Mouse (Mus musculus) c-Kit-positive CD71-positive TER-119-negative erythroid progenitor cells, embryonic 14.5 days (primary cell): ENCODE results near the gene Scand1.

Source experiments
- DNase-seq: peaks from one replicate; pipeline ENCODE4 v3.0.0-alpha.2; 2013; ENCODE audit warnings: low read depth

The Scand1 gene

DNA sequence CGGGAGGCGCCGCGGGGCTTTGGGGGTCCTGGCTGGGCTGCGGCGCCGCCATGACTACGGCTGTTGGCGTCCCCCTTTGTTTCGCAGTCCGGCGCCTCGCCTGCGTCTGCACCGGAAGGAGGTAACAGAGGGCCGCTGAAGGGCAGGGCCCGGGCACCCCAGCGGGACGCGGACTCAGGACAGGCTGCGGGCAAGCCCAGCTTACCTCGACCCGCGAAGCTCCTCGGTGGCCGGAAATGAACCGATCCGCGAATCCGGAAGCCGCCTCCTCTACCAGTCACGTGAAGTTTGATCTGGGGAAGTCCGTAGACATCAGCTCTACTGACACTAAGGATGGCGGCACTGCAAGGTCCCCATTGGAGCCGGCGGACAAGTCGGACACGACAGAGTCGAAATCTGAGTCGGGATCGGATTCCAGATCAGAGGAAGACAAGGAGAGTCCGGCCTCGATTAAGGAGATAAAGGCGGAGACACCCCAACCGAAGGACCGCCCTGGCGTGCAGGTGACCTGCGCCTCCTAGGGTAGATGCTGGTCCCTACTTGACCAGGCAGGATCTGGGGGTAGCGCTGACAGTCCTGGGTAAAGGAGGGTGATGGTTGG lies at the start of gene Scand1, which contains the start of gene Cnbd2:
TSS of gene Scand1 (minus strand) at position 408 of the 601 bp plus-strand sequence.
TSS of gene Cnbd2 (plus strand) at position 3 of the 601 bp plus-strand sequence.
- peak; percentile 75 for DNase-seq

GRCm38 (mm10) chr2:156356031-156356430 lies 43.5 kb upstream of the Scand1 start:
- no peak for DNase-seq

- DNase-seq: no peak
Measured at GRCm38 (mm10) chr2:156353265-156353692, 40.8 kb upstream of the Scand1 start.

- DNase-seq: no peak
Measured at GRCm38 (mm10) chr2:156352413-156353165, 40.1 kb upstream of the Scand1 start.

DNA sequence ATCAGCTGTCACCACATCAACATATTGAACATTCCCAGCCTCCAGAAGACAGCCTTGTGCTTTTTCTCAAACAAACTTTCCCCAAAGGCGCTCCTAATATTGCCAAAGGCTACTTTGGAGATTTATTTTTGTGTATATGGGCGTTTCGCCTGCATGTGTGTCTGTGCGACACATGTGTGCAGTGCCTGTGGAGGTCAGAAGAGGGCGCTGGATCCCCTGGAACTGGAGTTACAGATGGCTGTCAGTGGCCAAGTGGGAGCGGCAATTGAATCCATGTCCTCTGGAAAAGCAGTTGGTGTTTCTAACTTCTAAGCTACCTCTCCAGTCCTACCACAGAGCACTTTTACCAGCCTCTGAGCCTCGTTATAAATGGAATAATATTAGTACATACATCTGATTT lies 38.7 kb upstream of the Scand1 start:
- DNase-seq: no peak

DNA sequence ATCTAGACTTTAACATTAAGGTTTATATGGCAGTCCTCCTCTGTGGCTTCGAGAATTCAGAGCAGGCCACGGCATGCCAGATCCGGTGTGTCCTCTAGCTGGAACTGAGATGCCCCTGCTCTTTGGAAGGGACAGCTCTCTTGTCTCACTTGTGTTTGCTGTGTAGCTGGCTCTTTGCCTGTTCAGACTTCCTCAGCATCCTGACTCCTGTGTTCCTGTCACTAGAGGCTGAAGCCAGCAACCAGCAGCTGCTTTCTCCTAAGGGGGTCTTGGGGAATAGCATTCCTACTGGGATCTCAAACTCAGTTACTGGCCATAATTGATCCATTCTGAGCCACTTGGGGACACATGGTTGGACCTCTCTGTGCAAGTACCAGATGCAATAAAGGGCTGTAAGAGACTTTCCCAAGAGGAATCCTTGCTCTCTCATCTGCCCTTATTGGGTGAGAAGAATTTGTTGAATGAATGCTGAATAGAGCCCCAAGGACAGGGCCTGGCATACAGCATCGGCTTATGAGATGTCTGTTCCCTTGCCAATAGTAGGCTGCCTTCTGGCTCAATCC lies 36.9 kb upstream of the Scand1 start:
- DNase-seq: no peak

DNA sequence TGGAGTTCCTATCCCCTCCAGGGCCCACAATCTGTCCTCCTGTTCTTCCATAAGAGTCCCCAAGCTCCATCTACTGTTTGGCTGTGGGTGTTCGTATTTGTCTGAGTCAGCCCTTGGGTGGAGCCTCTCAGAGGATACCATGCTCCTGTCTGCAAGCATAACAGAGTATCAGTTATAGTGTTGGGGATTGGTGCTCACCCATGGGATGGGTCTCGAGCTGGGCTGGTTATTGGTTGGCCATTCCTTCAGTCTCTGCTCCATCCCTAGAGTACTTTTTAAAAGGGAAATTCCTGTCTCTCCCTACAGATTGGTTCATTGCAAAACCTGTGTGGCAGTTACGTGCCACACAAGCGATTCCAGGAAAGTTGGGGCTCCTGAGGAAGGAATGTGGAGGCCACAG lies 36.3 kb upstream of the Scand1 start:
- no peak for DNase-seq

- DNase-seq: no peak
Measured at GRCm38 (mm10) chr2:156344775-156345532, 32.5 kb upstream of the Scand1 start.

DNA sequence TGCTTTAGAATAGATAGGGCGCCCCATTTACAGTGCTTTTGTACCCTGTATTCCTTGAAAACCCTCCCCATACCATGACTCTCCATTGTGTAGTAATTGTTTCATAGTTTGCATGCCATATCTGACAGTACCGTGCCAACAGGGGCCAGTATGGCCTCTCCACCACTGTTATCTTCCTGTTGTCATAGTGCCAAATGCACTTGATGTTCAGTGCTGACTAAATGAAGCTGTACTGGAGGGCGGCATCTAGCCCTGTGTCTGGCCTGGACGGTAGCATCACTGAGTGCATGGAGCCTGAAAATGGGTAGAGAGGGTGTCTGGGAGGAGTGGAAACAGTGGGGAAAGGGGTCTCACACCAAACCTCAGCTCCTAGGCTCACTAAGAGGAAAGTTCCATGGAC lies 27.6 kb upstream of the Scand1 start:
- DNase-seq: no peak

GRCm38 (mm10) chr2:156331446-156331965 lies 19.0 kb upstream of the Scand1 start:
- DNase-seq: no peak

DNA sequence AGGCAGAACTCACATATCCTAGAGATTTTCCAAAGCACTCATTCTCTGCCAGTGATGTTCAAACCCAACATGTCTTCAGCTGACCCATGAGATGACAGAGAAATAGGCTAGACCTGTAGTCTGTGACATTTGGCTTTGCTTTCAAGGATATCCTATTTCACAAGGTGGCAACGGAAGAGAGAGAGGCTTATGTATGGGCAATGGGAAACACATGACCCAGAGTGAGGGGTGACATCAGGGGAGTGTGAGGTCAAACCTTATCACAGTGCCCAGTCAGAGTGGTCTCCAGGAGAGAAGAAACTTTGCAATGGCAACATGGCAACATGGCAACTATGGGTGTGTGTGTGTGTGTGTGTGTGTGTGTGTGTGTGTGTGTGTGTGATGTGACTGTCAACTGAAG lies 18.2 kb upstream of the Scand1 start:
- DNase-seq: no peak

DNA sequence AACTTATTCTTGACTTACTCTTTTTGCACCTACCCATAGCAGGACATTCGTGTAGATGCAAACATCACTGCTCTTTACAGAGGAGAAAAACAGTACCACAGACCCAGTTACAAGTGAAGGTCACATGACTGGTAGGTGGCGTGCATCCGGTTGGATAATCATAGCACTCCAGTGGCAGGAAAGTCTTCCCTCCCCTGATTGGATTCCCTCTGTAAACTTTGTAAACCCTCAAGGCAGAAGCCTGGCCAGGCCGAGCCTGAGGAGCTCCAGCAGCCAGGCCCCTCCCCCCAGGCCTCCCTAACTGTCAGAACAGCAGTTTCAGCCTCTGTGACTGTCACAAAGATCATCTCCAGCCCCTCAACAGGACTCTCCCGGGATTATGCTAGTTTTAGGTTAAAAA lies 12.2 kb upstream of the Scand1 start:
- DNase-seq: no peak

DNA sequence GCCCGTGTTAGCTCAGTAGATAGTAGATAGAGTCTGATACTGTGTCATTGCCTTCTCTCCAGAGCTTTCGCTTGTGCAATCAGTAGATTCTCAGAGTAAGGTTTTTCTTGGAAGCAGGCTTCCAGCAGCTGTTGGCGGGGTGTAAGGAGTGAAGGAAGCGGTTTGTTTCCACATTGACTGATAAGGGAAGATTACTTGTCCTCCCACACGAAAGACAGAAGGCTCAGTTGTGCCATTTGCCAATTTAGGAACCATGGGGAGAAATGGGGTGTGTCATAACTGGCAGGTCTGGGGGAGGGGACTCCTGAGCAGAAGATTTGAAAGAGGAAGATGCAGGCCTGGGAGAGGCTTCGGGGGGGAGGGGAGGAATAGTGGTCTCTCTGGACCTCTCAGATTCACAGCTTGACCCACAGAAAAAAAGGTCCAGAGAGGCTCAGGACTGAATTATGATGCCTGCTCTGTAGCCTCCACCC lies 11.6 kb upstream of the Scand1 start:
- peak; percentile 67 for DNase-seq

DNA sequence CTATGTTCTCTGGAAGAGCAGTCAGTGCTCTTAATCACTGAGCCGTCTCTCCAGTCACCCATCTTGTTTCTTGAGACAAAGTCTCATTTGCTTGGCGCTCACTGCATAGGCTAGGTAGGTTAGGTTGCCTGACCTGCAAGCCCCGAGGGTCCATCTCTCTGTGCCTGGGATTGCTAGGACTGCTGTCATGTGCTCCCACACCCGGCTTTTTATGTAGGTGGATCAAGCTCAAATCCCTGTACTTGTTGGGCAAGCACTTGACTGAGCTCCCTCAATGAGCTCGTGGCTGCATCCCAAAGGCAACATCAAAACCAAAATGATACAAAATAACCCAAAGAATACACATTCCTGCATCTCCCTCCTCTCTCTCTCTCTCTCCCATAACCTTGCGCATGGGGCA lies 9.0 kb upstream of the Scand1 start:
- no peak for DNase-seq

DNA sequence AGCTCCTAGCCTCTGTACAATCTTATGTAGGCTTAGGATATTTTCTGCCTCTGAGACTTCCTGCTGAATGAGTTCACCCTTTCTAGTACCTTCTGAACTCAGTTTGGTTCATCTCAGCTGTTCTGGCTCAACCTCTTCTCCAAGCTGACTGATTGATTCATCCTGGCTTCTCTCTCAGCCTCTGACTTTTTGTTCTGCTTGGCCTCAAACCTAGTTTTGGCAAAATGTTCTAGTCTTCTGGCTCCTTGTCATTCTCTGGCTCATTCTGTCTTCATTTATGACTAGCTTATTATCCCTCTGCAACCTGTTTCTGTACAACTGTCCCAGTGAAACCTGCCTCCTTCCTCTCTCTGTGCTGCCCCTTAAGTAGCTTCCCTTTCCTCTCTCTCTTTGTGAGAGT lies 6.0 kb upstream of the Scand1 start:
- no peak for DNase-seq

GRCm38 (mm10) chr2:156314811-156315210 lies 2.3 kb upstream of the Scand1 start:
- no peak for DNase-seq

DNA sequence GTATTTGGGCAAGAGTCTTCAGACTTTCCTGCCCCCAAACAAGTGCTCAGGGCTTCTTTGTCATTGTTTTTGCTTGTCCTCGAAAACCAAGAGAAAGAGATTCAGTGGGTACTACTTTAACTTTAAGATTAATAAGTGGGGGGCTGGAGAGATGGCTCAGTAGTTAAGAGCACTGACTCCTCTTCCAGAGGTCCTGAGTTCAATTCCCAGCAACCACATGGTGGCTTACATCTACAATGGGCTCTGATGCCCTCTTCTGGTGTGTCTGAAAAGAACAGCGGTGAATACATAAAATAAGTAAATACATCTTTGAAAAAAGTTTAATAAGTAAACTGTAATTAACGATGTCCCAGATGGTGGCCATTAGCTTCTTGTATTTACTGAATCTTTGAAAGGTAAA lies 649 bp upstream of the Scand1 start:
- DNase-seq: peak; percentile 20

- peak; percentile 22 for DNase-seq
Measured at GRCm38 (mm10) chr2:156311841-156312291, 638 bp downstream of the Scand1 start.

- DNase-seq: no peak
Measured at GRCm38 (mm10) chr2:156311441-156311840, 1.1 kb downstream of the Scand1 start.

GRCm38 (mm10) chr2:156310945-156311344 lies 1.6 kb downstream of the Scand1 start:
- DNase-seq: no peak

- no peak for DNase-seq
Measured at GRCm38 (mm10) chr2:156310455-156310854, 2.0 kb downstream of the Scand1 start.

GRCm38 (mm10) chr2:156309948-156310347 lies 2.6 kb downstream of the Scand1 start:
- DNase-seq: no peak
